Mouse (Mus musculus): ENCODE measurements around the gene Nt5dc3.

The Nt5dc3 gene

DNA sequence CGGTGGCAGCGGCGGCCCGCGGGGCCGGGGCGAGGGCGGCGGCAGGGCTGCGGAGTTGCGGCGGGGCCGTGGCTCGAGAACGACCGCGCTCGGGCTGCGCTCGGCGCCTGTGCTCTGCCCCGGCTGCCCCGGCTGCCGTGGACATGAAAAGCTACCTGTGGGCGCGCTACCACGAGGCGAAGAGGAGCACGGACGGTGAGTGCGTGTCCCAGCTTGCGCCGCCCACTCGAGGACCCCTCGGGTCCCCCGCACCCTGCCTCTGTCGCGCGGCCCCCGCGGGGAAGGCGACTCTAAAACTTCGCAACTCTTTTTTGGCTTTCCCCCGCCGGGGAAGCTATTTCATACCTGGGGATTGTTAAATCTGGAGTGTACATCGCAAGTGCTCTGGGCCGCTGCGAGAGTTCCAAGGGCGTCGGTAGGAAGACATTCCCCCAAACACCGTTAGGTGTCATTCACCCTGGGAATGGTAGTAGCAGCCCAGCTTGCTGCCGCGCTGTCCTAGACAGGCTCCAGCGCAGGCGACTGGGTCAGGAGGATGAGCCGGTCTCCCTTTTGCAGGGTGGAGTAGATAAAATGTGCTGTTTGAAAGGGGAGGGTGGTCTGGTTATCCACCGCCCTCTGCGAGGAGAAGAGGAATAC, 431 bp downstream of the Nt5dc3 start:
- DNase-seq (ENCODE audit: low spot score), result no peak

DNA sequence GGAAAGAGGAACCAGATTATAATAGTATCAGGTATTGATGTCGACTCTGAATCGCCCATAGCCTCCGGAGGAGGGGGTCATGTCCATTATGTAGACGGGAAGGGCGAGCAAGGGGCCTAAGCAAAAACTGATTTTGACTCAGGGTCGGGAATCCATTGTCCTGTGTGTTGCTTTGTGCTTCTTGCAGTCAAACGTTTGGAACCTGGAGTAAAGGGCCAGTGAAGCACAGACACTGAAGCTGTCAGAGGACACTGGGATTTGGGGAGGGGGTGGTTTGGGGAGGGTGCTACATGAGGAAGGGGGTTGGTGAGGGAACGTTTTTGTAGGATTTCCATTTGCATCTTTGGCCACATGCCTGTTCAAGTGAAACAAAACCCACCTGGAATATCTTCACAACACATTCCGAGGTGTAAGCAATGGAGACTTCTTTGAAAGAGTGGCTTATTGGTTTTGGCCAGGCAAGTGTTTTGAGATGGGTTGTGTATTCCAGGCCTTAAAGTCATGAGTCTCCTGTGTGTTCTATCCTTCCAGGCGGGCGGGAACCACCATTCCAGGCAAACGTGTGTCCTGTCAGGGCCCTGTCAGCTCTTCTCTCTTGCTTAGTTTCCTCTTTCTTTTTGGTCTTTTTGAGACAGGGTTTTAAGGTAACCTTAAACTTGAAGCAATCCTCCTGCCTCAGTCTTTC, 1.2 kb downstream of the Nt5dc3 start:
- DNase-seq (ENCODE audit: low spot score), result no peak

DNA sequence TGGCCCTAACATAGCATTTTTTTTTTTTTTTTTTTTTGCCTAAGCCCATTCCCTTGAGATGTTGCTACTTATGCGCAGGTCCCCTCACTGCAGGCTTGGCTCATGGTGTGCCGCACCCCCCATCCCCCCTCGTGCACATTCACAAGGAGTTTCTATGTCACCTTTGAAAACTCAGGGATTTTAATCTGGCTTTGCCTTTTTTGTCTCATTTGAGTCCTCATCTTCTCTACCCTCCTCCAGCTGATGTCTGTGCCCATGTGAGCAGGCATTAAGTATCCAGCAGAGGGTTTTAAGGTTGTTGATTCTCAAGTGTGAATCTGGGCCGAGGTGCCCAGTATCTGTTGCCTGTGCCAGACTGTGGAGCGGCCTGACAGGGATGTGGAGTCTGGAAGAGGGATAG, 2.8 kb downstream of the Nt5dc3 start:
- DNase-seq (ENCODE audit: low spot score), result no peak

DNA sequence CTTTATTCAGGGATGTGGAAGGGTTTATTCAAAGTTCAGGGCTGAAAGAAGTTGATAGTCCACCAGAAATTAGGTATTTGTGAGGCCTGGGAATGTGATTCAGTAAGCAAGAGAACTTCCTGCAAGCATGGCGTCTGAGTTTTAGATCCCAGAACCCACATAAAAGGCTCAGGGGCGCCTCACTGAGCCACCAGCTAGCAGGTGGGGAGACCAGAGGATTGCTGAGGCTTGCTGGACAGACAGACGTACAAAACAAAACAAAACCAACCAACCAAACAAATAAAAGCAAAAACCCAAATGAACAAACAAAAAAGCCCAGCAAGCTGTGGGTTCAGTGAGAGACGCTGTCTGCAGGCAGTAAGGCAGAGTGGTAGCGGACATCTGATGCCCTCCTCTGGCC, 3.9 kb downstream of the Nt5dc3 start:
- DNase-seq (ENCODE audit: low spot score), result no peak

DNA sequence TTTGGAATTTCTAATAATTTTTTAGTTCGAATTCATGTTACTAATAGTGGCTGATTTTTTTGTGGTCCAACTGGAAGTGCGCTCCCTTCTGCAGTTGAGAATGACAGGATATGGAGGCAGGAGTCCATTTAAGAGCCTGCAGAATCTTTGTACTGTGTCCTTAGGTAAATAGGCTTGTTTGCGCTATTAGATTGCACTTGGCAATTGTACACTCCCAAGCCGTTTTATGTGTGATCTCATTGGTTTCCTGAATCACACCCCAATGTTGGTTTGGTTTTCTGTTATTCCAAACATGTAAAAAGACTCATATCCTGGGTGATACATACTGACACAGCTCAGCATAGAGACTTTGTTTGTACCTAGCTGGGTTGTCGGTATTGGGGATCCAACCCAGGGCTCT, 4.8 kb downstream of the Nt5dc3 start:
- DNase-seq (ENCODE audit: low spot score), result no peak

DNA sequence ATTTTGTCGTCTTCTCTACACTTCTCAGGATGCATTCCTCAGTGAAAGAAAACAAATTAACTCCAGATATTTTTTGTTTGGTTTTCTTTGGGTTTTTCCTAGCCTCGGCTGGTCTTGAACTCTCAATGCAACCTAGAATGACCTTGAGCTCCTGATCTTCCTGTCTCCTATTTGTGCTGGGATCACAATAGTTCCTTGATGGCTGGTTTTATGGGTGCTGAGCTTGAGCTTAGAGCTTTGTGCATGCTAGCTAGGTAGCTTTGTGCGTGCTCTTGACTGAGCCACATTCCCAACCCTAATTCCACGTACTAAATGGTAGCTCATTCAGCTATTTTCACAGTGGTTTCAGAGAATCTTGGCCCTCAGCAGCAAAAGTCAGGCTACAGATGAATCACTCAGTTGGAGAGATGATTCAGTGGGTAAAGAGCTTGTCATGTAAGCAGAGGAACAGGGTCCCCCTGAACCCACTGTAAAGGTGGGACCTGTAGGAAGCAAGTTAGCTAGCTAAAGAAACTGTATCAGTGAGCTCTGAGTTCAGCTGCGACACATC, 5.4 kb downstream of the Nt5dc3 start:
- DNase-seq (ENCODE audit: low spot score), result no peak

DNA sequence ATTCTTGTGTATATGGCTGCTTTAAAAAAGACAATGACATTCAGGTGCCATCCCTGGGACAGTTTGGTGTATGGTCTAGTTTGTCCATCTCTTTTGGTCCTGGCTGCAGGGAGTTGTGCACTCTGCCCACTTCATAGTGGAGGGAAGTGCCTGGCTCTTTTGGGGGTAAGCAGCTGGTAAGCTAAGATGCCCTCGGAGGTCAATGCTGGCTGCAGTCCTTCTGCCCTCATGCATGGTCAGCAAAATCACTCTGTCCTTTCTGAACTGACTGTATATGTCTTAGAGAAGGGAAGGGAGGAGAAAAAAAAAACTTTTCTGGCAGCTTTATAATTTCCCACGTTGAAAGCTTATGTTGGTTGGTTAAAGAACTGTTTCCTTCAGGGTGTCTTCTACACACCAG, 6.6 kb downstream of the Nt5dc3 start:
- no peak for DNase-seq (ENCODE audit: low spot score)

DNA sequence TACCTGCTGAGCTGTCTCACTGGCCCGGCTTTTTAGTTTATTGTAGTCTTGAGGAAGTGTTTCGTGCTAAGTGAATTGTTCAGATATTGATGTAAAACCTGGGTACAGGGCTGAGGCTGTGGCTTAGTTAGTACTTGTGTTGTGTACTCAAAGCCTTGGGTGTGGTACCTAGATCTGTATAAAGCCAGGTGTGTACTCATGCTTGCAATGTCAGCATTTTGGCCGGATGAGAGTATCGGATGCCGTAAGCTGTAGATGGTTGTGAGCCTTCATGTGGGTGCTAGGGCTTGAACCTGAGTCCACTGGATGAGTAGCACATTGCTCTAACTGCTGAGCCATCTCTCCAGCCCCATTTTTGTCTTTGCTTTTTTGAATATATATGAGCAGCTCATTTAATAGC, 7.3 kb downstream of the Nt5dc3 start:
- no peak for DNase-seq (ENCODE audit: low spot score)

DNA sequence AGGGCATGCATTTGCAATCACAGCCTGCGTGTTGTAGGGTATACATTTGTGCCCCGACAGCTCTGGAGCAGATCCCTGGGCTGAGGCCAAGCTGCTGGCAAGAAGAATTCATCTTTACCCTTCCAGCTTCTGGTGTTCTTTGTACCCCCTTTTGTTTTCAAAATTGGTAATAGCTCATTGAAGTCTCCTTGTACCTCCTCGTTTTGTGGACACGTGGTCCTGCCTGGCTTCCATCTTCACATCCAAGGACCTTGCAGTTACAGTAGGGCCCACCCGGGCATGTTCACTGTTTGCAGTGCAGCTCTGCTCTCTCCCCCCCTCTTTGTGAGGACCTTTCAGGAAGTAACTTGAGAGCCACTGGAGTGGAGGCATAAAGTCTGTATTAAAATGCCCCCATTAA, 9.4 kb downstream of the Nt5dc3 start:
- DNase-seq (ENCODE audit: low spot score), result no peak

DNA sequence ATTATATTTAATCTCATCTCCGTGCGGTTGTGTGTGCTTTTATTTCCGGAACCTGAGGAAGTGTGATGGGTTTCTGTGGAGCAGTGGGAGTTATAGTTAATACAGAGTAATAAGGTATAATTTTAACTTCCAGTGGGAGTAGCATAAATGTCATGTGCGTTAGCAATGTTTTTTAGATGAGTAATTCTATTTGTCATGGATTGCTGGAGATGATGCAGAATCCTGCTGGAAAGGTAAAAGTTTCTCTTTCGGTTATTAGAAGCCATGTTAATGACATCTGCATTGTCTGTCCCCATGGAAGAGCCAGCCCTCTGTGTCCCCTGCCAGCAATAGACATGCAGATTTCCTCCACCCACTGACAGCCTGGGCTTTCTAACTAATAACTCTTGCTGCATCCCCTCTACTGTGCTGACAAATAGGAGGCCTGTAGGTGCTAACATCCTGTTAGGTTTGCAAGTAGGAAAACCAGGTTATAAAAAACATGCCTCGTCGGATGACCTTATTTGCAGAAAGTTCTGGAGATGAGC, 10.4 kb downstream of the Nt5dc3 start:
- DNase-seq (ENCODE audit: low spot score), result no peak

DNA sequence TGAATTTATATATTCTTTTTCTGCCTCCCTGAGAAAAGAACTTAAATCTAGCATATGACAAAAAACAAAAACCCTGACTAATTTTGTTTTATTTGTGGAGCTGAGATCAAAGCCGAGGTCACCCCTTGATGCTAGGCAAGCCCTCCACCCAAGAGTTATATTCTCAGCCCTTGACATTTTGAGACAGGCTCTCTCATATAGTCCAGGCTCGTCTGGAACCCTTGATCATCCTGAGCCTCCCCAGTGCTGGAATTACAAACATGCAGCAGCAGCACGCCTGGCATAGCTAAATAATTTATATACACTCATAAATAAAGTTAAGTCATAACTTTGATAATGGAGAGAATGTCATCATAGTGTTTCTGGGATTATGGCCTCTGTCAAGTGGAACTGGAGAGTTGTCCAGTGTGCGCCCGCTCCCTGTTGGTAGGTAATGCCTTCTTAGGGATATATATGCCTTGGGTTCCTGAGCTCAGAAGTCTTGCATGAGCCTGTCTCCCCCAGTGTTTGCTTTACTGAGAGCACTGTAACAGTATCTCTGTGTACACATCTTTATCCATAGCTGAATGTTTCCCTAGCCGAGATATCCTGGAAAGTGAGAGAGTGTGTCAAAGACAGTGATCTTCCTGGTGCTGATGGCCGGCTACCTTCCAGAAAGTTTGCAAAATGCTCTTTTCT, 12.8 kb downstream of the Nt5dc3 start:
- DNase-seq (ENCODE audit: low spot score), result no peak

DNA sequence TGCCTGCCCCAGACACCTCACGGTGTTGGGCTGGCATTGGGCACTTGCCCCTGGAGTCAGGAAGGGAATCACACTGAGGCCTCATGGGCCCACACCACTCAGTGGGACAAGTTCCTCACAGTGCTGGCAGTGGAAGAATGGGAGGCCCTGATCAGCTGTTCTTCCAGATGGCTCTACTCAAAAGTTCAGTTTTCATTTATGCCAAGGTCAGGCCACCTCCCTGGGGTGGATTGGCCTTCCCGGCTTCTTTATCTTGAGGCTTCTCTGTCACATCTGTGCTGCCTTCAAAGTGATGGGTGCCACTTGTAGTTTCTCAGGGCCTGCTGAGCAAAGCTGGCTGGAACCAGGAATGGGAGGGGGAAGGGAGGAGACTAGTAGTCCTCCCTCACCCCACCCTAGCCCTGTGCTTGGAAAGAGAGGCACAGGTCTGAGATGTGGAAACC, 14.7 kb downstream of the Nt5dc3 start:
- DNase-seq (ENCODE audit: low spot score), result no peak

DNA sequence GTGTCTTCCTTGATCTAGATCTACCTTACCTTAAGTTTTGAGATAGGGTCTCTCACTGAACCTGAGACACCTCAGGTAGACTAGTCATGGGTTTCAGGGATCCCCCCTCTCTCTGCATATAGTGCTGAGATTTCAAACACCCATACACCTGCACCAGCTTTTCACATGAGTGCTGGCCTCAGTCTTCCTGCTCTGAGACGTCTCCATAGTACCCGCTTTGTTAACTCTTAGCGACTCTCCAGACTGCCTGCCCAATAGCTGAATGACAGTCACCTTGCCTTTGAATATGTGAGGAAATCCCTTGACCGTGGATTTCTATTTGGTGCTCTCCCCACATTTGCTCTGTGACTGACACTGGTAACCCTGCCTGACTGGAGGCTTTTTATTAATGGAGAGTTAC, 15.4 kb downstream of the Nt5dc3 start:
- no peak for DNase-seq (ENCODE audit: low spot score)

DNA sequence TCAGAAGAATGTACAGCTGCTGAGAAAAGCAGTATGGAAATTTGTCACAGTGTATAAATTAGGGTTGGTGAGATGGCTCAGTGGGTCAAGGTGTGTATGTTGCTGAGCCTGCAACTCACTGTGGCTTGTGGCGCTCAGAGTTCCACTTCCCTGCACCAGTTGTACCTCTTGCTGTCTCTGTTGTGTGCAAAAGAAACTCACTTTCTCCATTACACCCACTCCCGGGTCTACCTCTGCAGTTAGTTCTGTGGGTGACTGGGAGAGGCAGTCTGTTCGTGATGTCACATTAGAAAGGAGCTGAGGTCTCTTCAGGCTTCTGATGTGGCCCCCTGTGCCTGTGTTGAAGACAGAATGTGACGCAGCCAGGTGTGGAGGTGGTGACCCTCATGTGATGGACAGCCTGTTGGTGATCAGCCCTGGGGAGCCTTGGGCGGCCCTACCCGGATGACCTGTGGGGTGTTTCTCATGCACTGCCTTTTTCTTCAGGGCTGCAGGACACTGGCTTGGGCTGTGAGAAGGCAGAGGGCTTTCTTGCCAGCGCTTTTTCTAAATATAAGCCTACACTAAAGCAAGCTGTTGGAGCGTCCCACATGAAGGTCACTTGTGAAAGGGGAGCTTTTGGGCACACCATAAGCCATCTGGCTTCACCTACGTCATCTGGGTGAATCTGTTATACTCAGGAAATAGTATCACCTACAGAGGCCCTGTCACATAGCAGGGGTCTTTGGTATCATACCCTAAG, 16.2 kb downstream of the Nt5dc3 start:
- no peak for DNase-seq (ENCODE audit: low spot score)

DNA sequence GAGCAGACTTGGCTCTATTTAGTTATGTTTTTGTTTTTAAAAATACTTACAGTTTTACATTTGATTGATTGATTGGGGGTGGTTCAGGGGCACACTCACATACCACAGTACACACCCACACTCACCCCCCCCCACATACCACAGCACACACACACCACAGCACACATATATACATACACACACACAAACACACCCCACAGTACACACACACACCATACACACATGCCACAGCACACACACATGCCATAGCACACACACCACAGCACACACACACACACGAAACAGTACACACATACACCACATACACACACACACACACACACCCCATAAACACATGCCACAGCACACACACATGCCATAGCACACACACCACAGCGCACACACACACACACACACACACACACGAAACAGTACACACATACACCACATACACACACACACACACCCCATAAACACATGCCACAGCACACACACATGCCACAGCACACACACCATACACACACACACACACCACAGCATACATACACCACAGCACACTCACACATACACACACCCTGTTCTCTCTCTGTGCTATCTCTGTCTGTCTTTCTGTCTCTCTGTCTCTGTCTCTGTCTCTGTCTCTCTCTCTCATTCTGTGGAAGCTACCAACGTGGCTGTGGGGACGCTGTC, 17.4 kb downstream of the Nt5dc3 start:
- no peak for DNase-seq (ENCODE audit: low spot score)

DNA sequence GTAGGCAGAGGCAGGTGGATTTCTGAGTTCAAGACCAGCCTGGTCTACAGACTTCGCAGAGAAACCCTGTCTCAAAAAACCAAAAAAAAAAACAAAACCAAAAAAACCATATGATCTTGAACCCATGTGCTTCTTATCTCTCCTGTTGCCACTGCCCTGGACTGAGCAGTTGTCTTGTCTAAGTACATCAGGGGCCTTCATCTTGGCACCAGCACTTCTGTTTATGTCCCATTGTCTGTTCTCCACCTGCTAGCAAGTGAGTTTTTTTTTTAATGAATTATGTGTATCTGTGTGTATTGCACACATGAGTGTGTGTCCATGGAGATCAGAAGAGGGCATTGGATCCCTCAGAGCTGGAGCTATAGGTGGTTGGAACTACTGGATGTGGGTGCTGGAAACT, 28.6 kb downstream of the Nt5dc3 start:
- DNase-seq (ENCODE audit: low spot score), result no peak

DNA sequence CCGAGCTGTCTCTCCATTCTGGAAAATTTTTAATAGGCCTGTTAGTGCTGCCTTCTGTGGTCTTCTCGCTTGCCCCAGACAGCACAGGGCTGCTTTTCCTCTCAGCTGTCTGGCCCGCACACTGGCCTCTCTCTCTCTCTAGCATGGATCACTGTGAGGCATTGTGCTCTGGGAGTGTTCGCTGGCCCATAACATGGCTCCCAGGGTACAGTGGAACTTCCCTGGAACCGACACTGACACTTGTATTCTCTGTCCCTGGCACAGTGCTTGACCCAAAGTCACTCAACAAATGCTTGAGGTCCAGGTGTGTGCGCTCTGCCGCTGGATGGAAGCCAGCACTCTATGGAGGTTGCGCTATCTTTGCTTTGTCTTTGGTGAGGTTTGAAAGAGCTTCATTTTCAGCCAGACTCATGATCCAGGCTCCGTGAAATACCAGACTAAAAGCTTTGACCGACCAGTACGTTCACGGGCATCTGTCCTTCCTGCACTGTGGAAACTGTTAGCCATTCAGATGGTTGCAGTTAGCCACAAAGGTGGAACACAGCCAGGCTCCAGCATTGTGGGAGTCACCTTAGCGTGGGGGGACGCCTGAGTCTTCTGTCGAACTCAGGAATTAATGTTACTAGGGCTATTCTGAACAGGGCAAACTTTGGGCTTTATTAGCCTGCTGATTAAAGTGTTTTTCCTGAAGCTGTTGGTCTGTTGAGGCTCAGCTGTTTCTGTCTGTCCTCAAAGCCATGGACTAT, 29.4 kb downstream of the Nt5dc3 start:
- no peak for DNase-seq (ENCODE audit: low spot score)

DNA sequence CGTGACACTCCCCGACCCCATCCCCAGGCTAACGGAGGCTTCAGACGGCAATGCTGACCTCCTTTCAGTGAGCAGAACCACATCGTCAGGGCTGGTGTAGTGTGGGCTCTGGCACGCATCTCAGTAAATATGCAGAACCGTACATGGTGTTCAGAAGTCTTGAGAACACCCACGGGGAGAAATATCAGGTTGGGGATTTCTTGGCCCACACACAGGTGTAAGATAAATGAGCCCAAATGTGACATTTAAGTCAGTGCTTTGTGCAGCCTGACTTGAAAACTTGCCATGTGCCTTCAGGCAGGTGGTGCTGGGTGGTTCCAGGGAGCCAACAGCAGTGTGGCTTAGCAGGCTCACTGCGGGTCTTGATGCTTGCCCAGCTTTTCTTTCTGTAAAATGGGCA, 31.2 kb downstream of the Nt5dc3 start:
- no peak for DNase-seq (ENCODE audit: low spot score)

DNA sequence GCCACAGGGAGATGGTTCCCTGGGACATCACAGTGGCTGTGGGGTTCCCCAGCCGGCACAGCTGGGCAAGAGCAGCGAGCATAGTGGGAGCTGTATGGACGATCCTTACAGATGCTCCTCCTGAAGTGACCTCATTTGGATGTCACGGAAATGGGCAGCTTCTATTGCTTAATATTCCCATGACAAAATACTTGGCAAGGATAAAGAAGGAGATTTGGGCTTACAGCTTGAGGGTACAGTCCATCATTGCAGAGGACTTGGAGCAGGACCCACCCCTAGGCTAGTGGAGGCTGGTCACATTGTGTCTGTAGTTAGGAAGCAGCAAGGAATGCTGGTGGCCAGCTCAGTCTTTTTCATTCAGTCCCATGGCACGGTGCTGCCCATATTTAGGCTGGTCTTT, 31.8 kb downstream of the Nt5dc3 start:
- no peak for DNase-seq (ENCODE audit: low spot score)

DNA sequence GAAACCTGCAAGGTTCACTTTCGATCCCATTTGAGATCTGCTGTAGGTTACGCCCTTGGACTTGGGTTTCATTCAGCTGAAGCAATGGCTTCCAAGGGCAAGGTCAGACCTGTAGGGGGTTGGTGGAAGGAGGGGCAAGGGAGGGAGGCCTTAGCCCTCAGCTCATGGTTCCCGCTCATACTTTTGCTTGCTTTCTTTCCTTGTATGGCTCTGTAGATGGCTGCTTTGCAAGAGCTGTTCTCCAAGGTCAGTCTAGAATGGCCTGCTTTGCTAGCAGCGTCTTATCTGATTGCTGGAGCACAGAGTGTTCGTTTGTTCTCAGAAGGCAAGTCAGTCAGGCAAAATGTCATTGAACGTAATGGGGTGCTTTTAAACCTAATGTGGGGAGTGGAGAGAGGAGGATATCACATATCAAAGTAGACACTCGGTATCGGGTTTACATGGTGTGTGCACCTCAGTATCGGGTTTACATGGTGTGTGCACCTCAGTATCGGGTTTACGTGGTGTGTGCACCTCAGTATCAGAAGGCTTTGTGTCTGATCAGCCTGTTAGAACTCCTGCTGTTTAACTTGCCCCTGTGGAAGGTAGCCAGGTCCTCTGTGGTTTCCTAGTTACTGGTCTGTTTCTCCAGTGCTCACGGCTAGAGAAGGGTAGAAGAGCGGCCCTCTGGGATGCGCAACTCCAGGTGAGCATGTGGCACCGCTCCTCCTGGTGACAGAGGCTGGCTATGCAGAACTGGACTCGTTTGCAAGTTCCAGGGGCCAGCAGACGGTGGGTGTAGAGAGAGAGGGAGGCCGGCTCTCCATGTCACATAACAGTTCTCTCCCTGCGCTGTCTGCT, 35.7 kb downstream of the Nt5dc3 start:
- no peak for DNase-seq (ENCODE audit: low spot score)

All from T-cell, adult 2 months (primary cell).